Mouse (Mus musculus) layer of hippocampus, adult 9-10 months (tissue): ENCODE results near the gene Eda.

Experiments
- DNase-seq: peaks from one replicate; pipeline ENCODE4 v3.0.0; 2022; ENCODE audit warnings: low spot score

Gene Eda

DNA sequence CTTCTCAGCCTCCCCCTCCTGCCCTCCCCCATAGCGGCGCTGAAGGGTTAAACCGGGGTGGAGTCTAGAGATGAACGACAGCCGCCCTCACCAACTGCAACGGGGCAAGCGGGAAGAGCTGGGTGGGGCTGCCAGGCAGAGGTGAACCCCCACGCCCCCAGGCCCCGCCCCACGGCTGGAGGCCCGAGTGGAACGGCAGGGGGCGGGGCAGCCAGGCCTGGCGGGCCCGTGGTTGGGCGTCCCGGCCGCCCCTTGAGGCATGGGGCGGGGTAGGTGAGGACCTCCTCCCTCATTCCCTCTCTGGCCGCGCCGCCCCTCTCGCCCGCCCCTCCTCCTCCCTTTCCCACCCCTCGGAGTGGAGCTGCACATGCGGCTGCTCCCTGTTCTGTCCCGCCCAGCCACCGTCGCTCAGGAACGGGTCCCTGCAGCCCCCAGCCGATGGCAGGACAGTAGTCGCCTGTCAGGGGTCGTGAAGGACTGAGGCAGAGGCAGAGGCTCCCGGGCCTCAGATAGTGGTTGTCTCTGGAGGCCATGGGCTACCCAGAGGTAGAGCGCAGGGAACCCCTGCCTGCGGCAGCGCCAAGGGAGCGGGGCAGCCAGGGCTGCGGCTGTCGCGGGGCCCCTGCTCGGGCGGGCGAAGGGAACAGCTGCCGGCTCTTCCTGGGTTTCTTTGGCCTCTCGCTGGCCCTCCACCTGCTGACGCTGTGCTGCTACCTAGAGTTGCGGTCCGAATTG, at the start of gene Eda:
Gene Eda (plus strand): TSS at position 357 of the 735 bp plus-strand sequence.
- DNase-seq: no peak

DNA sequence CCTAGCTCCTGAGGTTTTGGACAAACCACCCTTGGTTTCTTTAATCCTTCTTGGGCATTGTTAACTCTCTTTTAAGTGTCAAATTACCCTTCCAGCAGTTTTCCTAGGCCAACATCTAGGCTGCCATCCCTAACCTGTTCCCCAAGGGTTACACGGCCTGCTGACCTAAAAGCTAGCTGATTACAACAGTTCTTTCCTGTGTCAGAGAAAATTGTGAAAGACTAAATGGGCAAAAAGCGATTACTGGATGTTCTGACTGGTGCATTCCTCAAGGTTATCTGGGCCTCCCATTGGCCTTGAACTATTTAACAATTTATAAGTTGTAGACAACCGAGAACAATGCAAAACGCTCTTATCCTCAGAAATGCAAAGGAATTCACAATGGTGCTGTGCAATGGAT, 14.4 kb upstream of the Eda start:
- DNase-seq: no peak

DNA sequence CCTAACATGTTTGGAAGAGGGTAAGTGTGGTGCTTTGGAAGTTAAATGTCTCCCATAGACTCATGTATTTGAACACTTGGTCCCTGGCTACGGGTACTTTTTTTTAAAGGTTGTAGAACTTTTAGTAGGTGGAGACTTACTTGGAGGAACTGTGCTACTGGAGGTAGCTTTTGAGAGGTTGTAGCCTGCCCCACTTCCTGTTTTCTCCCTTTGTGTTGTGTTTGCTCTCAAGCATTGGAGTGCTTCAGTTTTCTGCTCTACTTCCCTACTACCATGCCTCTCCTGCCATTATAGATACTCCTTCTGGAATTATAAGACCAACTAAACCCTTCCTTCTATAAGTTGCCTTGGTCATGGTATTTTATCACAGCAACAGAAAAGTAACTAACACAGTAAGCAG, 5.3 kb upstream of the Eda start:
- no peak for DNase-seq

DNA sequence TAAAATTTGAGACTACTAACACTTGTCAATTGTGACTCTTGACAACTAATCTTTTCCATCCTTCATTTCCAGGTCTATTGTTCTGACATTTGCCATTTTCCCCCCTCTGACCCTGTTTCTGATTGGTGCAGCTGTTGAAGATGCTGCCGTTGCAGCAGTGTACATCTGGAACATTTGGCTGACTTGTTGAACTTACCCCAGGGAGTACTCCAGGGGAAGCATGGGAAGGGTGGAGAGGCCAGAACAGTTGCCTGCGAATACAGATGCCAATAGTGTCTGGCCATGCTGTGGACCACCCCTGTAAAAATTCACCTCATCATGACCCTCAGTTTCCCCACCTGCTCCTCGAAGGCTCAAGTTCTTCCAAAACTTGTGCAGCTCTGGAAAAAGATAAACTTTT, 1.0 kb upstream of the Eda start:
- no peak for DNase-seq

DNA sequence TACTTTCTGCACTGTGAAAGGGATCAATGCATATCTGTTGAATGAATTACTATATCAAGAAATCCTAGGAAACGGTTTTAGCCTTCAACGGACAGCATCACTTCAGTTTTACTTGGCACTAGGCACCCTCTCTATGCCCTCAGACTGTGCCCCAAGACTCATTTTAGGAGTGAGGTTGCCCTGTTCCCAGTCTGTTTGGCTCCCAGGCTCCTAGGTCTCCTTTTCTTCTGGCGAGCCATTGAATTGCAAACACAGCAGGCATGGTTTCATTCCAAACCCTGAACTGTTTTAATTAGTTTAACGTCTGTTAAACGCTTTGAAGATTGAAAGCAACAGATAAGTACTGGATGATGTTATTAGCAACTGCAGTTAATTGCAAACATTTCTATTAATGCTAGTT, 603 bp upstream of the Eda start:
- no peak for DNase-seq

DNA sequence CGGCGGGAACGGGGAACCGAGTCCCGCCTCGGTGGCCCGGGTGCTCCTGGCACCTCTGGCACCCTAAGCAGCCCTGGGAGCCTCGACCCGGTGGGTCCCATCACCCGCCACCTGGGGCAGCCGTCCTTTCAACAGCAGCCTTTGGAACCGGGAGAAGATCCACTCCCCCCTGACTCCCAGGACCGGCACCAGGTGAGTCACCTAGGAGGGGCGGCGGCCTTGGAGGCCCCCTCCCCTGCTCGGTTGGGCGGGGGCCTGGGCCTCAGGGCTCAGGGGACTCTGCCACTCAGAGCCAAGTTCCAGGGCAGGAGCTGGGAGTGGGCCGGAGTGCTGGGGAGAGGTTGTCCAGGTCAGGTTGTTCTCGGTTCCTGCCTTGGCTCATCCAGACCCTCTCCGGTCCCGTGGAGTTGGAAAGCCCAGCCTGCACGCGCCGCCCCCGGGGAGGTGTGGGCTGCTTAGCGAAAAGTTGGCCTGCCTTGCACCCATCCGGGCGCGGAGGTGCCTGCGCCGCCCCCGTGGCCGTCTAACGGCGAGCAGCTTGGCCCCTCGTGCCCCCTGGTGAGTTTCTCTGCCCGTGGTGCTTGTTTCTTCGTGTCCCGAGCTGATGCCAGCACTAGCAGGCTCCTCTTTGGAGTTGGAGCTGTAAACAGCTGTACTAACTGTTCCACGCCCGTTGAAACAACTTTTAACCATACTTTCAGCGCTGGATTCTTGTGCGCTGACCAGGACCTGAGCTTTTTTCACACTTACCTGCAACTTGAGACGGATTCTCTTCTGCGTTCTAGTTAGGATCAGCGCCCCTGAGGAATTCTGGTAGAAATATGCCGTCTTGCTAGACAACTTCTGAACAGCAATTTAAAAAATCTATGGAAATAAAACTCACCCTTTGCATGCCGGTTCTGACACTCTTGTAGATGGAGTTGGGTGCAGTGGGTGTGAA, 849 bp downstream of the Eda start:
- DNase-seq: no peak

DNA sequence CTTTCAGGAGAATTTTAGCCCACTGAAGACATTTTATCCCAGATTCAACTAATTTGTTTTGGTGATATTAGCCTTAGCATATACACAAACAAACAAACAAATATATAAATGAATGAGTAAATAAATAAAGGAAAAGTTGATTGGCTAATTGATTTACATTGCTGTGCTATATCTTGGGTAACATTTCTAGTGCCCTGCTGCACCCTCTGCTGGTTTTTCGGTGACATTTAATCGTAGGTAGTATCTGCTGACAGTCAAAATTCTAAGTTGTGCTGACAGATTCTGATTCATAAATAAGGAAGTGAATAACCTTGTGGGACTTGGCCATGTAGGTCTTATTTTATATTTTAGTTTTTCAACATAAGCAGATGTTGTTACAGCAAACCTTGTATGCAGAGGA, 2.9 kb downstream of the Eda start:
- no peak for DNase-seq

DNA sequence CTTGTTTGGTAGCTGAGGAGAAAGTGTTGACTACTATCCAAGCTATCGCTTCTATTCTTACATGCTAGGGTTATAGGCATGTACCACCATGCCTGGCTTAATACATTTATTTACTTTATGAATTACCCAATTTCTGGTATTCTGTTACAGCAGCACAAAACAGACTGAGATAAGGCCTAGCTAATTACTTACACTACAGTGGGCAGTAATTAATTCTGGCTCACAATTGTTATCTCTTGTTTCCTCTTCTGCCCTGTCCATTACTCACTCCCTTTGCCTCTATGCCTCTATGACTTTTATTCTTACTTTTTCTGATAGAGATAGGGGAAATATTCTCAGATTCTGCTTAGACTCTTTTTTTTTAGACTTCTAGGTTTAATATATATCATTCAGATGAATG, 18.0 kb downstream of the Eda start:
- DNase-seq: no peak

DNA sequence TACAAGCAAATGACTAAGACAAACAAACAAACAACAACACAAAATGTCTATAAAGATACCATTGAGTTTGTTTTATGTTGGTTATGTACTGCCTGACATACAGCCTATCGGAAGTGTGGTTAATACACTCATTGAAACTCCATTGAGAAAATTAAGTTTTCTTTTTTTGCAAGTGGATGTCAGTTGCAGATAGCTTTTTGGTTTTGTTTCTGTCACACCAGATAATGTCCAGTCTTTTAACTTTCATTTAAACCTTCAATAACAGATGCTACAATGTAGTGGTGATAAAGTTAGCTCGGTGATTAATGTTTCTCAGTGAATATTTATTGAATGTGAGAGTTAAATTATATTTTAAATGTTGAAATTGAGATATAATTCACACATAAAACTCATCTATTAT, 23.9 kb downstream of the Eda start:
- no peak for DNase-seq

DNA sequence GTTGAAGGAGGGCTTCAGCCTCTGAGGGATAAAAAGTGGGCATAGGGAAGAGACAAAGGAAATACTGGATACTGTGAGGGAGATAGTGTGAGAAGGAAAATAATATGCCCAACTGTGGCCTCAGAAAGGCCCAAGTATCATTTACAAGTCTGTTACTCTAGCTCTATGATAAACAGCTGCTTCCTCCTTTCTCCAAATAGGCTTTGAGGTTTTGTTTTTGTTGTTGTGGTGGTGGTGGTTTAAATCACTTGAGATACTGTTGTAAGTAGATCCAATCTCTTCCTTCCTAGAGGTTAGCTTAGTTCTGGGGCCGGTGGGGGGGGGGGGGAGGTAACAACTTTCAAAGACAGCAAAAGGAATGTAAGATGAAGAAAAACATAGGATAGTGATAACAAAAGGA, 143.0 kb downstream of the Eda start:
- no peak for DNase-seq

DNA sequence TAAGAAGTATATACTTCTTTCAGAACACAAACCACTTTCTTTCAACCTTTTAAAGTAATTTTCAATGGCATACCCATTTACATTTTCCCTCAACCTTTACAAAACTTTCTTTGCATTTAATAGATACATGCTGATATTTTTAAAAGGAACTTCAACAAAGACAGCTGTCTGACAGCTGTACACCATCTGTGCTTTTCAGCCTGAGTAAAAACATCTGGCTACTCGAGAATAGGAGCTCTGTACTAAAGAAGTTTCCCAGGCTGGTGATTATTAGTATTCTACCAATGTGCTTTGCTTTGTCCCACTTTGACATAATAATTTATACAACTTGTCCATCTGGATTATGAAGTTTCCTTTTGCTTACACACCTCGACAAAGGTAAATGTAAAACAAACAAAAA, 219.9 kb downstream of the Eda start:
- no peak for DNase-seq

DNA sequence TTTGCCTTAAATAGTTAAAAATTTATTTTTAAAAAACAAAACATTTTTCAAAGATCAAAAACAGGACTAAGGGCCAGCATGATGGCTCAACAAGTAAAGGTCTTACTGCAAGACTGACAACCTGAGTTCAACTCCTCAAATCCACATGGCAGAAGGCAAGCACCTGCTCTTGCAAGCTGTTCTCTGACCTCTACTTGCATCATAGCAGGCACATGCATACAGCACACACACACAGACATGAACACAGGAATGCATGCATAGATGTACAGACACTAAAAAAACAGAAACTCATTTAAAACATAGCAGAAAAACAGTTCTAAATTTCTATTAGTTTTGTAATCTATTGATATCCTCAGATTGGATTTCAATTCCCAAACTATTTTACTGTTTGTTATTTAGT, 338.2 kb downstream of the Eda start:
- no peak for DNase-seq

DNA sequence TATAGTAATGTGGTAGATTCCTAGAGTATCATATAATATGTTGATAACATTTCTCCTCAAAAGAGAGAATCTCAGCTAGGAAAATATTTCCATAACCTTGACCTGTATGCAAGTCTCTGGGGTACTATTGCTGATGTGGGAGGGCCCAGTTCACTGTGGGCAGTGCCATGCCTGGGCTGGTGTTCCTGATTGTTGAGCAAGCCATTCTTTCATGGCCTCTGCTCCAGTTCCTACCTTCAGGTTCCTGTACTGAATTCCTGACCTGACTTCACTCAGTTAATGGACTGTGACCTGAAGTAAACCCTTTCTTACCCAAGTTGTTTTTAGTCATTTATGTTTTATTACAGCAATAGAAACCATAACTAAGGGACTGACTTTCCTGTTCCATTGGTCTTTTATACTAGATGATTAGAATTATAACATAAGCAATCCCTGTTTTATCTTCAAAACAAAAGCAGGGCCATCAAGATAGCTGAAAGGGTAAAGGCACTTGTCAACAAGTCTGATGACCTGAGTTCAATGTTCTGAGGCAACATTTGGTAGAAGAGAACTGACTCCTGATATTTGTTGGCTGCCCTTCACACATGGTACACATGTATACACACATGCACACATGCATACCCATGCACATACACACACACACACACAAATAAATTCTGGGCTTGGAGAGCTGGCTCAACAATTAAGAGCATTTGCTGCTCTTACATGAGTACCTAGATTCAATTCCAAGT, 338.9 kb downstream of the Eda start:
- DNase-seq: no peak

DNA sequence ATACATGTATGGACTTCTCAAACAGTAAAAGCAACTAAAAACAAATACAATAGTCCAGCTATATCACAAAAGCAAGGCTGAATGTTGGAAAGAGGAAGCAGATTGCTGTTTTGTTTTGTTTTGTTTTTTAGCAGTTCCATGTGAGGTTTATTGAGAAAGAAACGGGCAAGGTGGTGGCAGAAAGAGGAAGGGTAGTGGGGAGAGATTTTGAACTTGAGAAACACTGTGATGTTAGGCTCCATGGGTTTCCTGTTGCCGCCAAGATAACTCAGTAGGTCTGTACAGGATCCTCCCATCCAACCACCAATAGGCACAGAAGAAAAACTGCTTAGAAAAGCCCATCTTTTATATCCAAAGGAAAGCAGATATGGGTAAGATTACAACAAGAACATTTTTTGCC, 365.3 kb downstream of the Eda start:
- no peak for DNase-seq

DNA sequence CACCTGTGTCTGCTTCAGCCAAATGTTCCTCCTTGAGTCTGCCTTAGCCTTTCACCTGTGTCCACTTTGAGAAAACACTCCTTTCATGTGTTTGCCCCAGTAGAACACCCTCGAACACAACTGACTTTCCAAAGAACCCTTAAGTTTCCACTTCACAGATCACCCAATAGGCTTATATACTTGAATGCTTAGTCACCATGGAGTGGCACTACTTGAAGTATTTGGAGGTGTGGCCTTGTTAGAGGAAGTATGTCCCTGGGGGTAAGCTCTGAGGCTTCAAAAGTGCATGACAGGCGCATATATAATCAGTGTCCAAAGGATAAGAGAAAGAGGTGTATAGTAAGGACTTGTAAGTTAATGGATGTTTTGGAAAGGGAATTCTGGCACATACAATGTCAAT, 369.0 kb downstream of the Eda start:
- DNase-seq: no peak

DNA sequence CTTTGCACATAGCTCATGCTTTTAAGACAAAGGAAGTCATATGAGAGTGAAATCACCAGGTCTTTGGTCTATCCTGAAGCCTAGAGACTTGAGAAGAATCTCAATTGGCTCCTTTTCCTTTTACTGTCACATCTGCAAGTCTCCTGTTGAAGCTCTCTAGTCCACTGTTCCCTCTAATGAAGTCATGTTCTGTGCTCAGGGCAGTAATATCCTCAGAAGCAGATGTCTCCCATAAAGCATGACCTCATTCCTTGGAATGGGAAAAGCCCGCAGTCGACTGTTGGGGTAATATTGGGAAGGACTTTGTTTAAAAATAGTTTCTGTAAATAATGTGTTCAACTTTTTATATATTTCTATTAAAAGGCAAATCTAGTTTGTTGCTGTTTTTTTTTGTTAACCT, 381.6 kb downstream of the Eda start:
- DNase-seq: no peak

DNA sequence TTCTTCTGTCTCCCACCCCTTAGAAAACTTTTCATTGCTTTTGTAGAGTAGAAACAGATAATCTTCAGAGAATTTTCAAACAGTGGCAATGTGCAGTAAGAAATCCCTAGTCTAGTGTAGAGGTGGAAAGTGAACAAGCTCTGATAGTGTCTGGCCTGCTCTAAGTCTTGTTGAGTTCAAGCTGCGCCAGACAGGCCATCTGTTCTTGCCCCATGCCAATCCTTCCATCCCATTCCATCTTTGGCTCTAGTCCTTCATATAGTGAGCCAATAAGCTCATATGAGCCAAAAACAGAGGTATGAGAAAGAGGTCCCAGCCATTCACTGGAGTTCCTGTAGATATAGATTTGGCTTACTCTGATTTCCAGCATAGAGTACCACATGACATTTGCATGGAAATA, 414.5 kb downstream of the Eda start:
- no peak for DNase-seq

DNA sequence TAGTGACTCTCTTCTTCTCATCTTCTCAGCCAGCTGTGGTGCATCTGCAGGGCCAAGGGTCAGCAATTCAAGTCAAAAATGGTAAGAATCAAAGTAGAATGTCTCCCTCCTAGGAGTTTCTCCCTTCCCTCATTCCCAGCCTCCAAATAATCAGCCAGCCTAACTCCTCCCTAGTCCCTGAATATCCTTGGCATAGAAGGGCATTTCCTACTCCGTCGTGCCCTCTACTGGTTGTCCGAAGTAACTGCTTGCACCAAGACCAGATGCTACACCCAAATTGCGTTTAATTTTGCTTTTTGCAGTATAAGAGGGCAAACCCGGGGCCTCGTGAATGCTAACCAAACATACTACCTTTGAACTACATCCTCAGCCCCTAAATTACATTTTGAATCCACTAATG, 416.9 kb downstream of the Eda start:
- no peak for DNase-seq

DNA sequence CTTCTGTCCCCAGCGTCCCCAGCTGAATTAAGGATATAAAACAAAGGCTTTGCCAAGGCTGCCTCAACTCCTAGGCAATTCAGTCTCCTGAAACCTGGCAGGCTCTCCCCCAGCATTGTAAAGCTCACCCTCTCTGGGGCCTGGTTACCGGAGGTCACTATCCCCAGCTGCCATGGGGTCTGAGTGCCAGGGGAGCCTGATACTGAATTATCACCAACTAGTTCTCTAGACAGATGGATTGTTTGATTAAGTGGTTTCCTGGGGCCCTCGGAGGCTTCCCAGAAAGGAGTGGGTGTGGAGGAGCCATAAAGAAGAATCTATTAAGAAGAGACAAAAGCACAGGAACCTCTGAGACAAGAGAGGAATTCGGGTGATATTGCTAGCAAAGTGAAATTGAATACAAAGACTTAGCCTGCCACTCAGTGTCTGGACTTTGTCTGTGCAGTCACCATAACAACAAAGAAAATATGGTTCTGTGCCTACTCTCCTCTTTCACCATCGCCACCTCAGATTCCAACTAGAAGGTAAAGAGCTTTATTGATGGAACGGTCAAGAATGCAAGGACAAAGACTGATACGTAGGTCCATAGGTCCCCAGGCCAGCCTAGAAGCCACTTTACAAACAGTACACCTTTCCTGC, 418.9 kb downstream of the Eda start:
- DNase-seq: no peak

DNA sequence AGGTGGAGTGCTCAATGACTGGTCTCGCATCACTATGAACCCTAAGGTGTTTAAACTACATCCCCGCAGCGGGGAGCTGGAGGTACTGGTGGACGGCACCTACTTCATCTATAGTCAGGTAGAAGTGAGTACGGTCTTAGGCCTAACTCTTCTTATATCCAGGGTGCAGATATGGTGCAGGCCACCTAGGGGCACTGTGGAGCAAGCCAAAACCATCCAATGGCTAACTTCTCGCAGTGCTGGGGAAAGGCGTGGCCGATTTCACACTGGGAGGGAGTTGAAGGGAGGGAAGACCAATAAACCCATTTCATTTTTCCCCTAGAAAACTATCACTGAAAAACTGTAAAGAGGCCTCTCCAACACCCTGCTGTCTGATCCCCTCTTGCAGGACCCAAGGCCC, 419.6 kb downstream of the Eda start:
- no peak for DNase-seq

DNA sequence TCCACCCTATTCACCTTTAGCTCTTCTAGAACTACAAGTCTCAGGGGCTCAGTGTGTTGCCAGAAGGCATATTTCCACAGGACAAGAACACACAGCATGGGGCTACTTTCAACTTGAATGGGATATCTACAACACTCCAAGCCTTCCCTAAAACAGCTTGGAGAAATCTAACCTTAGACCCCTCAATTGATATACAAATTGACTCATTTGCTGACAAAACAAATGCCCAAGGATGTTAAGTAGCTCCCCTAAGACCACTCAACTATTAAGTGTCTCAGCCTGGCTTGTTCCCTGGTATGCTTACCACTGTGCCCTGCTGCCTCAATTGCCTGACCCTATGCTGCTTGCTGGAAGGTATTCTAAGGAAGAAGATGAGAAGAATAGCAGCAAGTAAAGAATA, 425.5 kb downstream of the Eda start:
- no peak for DNase-seq

DNA sequence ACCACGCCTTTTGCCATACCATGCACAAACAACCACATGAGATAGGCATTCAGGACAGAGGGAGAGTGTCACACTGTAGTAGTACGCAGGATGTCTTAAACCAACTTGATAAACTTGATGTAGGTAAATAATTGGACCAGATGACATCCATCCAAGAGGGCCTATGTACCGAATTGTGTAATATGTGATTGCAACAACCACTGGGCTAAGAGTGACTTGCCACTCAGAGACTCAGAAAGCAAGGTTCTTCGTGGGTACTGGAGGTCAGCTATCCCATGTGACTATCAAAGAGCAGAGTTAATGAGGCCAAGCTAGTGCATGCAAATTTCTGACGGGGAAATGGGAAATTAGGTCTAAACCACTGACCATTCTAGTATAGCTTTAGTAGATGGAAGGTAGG, 426.3 kb downstream of the Eda start:
- DNase-seq: no peak
